Mouse (Mus musculus) 3134 (cell line): ENCODE results near the gene Tns3.

Experiments used
- DNase-seq: peaks from one replicate; pipeline ENCODE4 v3.0.0-alpha.2; 2011; ENCODE audit warnings: low spot score; ENCODE audit not compliant: insufficient read length; ENCODE audit errors: extremely low read depth

Gene Tns3

DNA sequence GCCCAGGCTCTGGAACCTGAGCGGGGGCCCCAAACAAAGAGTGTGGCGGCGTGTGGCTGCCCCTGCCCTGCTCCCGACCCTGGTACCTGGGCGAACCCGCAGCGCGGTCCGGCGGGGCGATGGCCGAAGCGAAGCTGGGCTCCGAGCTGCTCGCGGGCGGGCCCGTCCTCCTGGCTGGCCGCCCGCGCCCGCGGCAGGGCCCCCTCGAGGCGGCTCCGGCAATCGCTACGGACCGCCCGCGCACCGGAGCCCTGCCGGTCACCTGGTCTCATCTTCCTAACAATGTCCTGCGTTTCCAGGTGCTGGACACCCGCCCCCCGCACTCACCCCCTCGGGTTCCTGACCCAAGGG, at the start of gene Tns3:
Tns3 (minus strand) TSS at position 143 of the 351 bp plus-strand sequence.
- peak; percentile 78 for DNase-seq

DNA sequence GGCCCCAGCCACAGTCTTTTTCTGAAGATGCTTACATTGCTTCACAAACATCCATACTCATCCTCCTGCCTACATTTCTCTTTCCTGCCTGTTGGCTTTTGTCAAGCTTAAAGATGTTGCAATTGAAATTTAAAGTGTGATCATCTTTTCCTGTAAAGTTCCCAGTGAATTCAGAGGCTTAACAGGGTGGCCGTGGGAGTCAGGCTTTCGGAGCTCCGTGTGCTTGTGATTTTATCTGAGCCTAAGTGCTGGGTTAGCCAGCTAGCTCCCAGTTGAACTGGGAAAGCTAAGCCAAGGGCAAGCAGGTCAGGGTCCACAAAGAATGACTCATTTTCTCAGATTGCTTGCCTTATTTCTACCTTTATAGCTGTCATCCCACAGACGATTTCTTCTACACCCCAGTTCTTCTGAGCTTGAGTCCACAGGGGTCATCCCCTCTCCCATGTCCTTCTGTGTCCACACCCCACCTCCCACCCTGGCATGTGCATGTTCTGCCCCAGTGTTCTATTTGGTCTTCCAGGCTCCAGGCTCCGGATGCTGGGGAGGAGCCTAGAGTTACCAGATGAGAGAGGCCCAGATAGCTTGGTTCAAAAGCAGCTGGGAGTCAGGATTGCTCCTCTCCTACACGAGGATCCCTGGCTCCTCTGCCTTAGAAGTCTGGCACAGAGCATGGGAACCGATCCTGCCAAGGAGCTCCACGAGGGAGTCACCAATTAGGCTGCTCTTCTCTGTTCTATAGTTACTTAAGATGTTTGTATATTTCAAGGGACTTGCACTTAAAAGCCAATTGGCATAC, 42.1 kb upstream of the Tns3 start:
- DNase-seq = no peak

DNA sequence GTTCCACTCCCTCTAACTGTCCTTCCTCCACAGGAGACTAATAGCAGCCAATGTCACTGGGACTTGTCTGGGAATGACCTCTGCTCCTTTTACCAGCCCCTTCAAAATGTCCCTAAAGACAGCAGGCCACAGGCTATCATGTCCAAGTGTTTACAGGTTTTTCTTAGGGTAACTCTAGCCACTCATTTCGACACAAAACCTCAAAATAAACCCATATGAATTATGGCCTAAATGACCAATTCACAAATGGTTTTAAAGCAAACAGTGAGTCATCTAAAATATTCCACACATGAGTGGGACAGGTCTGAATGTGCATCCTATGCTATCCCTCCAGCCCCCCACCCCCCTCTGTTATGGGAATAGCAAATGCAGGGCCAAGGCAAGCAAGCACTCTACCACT, 40.8 kb upstream of the Tns3 start:
- peak; percentile 54 for DNase-seq

DNA sequence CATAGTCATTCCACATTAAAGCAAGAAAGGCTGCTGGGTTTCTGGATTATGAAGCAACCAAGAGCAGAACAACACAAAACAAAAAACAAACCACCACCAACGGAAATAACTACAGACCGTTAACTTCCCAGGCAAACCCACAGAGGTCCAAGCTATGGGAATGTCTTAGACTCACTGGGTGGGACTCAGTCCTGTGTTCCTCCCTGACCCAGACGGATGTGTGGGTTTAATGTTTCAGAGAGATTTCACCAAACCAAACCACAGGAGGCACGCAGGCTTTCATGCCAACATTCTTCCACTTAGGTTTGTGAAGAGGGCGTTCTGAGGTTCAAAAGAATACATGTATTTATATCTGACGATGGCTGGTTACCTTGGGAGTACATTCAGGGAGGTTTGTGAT, 39.5 kb upstream of the Tns3 start:
- DNase-seq = peak; percentile 67

DNA sequence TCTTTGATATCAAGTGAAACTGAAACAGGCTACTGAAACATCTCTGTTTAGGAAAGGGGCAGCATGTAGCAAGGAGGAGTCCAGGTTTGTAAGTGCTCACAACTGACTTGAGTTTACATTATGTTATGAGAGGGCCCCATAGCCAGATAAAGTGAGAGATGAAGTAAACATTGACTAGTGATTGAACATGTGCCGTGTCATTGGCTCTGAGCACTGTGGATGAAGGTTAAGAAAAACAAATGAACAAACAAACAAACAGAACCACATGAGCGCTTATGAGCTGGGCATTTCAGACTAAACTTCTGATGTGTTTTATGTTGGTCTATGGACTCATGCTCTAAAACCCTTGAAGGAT, 38.2 kb upstream of the Tns3 start:
- no peak for DNase-seq

DNA sequence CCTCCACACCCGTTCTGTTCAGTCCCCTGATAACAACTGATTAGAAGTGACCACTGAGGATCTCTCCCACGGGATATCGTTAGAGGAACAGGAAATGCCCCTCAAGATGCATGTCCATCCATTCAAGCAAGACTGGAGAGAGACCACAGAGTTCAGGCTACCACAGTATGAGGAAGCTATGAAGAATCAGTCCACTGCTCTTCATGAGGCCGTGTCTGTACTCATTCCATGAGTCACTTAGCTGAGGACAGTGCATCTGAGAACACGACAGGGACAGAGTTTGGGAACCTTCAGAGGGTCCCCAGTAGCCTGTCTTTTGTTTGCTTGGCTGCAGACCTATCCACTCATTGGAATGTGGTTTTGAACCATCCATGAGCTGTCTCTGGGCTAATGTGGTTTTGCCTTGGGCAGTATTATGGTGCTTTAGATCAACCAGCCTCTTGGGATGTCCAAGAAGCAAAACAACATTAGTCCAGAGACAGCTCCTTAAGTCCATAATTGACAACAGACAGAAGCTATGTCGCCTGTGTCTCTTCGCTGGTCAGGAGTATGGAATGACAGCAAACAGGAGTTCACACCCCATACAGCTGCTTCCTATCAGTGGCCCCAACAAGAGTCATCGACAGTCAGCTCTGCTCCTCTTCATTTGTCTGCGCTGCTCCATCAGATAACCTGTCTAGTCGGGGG, 37.7 kb upstream of the Tns3 start:
- DNase-seq = no peak

DNA sequence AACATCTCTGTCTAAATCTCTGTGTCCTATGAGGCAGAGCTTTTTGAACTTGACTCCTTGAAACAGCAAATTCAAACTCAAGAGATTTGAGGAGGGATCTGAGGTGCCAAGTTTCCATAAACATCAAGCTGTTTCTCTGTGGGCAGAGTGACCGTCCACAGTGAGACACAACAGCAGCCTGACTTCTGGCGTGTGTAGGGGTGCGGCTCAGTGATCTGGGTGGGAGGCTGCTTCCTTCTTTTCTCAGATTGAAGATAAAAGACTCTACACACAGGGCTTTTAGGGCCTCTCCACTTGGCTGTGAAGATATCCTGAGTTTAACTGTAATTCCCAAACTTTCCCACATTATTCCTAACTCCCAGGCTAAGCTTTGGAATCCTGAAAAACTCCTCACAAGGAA, 37.1 kb upstream of the Tns3 start:
- DNase-seq = no peak

DNA sequence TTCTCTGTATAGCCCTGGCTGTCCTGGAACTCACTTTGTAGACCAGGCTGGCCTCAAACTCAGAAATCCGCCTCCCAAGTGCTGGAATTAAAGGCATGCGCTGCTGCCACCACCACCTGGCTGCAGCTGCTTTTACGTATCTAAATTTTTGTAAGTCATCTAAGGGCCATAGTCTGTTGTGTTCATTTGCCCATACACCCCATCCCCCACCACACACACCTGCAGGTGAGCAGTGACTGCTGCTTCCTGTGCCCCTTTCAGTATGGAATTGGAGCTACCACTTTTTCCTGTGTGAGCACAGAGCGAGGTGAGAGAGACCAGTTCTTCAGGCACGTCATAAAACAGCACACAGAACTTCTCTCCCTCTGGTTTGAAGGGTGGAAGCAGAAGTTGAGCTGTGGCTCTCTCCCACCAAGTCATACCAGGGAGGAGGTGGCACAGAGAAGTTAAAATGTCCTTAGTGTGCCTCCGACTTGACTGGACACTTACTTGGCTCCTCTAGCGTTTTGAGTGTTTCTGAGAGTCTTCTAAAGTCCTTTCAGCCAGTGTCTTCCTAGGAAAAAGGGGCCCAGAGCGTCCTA, 36.4 kb upstream of the Tns3 start:
- no peak for DNase-seq

DNA sequence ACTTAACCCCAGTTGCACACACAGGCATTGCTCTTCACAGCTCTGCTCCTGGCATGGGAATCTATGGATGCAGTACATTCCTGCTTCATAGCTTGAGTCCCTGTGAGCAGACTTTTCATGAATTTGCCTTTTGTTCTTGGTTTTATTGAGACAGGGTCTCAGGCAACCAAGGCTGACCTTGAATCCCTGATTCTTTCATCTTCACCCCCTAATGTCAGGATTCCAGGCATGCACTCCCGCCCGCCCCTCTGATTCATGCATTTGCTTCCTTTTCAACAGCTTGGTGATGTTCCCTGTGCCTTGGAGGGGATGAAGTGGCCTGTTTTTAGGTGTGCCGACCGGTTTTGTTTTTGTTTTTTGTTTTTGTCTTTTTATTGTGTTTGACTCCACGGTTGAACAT, 35.4 kb upstream of the Tns3 start:
- DNase-seq = no peak

DNA sequence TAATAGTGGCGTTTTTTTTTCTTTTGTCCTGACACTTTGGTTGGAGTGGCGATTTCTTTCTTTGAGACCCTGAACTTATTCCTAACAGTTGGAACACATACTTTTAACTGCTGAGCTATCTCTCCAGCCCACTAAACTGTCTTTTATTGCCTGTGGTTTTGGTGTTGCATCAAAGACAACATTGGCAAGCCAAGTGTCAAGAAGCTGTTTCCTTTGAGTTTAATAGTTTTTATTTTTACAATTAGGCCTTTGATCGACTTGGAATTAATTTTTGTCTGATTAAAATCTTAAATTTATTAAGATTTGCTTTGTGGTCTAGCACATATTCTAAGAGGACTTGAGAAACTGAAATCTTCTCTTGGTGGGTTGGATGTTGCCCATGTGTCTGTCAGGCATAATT, 33.3 kb upstream of the Tns3 start:
- DNase-seq = no peak

DNA sequence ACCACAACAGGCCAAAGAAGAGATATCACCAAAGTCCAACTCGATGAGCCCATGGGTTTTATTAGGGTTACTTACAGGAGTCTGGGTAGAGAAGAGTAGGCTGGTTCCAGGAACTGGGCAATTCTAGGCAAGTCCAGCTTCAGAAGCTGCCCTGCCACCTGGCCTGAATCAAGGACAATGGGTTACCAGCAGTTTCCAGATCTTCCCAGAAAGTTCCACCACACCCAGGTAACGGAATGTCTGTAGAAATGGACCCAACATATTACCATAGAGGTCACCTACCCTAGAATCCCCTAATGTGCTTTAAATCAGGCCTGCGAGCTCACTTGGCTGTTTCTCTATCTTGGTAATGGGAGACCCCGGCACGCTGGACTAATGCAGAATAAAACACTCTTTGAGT, 29.8 kb upstream of the Tns3 start:
- DNase-seq = no peak

DNA sequence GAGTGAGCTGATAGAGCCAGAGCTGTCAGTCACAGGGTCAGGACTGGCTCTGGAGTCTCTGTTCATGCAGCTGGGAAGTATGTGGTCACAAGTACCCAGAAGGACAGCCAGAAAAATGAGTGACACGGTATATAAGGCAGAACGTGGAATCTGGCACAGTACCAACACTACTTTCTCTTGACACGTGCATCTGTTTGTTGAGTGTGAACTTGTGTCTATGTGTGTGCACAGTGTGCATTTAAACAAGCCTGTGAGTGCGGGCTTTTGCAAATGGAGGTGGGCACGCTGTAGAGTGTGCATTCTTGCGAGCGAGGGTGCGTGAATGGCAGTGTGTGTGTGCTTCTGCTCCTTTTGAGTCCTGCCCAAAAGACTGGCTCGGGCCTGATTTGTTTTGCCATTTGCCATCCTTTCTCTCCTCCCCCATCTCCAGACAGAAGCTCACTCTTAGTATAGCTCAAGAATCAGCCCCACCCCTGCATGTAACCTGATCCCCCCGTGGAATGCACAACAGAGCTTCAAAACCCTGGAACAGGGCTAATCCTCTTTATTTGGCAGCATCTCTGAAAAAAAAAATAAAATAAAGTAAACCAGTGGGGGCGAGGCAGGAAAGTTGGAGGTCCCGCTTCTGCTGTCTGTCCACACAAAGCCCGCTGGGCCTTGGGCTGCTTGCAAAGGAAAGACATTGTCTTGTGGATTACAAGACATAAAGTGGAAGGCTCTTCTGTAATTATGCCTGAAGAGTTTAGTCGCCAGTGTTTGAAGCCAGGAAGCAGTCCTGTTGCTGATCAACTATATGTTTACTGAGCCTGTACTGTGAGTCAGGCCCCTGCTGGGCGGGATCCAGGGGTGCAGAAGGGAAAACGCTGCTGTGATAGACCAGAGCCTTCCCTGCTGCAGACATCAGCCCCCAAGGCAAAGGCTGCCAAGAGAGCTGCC, 28.5 kb upstream of the Tns3 start:
- peak; percentile 74 for DNase-seq

DNA sequence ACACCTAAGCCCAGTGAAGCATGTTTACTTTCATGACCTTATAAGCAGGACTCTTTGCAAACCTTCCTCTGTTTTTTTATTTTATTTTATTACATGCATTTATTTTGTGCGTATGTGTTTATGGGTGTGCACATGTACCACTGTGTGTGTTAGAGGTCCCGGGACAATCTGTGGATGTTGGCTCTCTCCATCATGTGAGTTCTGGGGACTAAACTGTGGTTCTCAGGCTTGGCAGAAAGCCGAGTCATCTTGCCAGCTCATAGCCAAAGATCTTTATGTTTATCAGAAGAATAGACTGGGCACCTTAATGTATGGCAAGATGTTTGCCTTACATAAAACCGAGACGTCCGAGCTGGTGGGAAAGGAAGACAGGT, 27.8 kb upstream of the Tns3 start:
- no peak for DNase-seq

DNA sequence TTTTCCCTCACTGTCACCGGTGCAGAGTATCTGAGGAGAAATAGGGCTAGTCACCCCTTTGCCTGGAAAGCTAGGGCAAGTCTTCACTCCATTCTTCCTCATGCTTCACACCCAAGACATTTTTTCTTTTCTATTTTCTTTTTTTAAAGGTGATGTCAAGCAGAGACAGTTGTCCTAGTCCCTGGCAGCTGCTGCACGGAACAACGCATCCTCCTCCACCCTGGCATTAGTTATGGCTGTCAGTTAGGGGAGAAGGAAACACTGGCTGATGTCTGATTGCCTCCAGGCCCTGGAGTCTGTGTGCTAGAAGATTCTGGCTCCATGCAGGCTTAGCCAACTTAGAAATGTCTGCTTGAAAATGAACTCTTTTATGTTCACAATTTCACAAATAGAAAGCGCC, 27.3 kb upstream of the Tns3 start:
- no peak for DNase-seq

DNA sequence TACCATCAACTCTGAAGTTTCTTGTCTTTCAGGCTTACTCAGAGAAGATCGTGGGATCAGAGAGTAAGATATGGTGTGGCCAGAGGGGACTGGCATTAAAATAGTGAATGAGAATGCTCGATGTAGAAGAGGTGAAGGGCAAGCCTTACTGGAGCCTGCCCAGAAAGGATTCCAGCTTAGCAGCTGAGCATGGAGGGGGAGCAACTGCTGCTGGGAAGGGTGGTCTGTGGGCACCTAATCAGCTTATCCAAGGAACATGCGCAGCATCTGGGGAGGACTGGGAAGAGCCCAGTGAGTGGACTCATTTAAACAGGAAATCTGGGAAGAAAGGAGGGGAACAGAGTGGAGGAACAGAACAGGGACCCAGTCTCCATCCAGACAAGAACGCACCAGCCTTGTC, 26.3 kb upstream of the Tns3 start:
- no peak for DNase-seq

DNA sequence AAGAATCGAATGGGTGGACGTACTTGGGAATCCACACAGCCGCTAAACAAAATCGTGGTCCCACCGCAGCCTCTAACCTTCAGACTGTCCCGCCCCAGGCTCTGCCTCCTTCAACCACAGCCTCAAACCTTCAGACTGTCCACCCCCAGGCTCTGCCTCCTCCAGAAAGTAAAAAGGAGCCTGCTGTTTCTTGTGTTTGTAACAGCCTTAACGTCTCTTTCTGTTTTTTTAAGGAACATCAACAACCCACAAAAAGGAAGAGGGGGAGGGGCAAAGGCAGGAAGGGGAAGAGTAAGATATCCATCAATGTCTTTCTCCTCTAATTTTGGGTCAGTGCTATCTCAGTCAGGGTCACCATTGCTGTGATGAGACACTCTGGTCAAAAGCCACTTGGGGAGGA, 25.2 kb upstream of the Tns3 start:
- DNase-seq = no peak

DNA sequence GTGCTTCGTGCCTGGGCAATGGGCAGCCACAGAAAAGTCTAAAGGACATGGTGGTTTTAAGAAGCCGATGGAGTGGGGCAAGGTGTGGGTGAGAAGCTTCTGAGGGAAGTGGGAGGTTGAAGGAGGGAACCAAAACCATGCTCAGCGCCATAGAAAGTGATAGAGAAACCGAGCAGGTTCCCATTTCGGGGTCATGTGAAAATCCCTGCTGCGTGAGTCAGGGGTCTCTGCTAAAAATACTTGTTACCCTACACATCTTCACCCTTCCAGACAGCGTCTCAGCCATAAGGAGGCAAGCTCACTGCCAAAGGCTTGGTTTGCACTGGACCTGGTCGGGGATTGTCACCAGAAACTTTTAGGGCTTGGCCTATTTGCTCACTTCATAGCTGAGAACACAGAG, 24.6 kb upstream of the Tns3 start:
- no peak for DNase-seq

DNA sequence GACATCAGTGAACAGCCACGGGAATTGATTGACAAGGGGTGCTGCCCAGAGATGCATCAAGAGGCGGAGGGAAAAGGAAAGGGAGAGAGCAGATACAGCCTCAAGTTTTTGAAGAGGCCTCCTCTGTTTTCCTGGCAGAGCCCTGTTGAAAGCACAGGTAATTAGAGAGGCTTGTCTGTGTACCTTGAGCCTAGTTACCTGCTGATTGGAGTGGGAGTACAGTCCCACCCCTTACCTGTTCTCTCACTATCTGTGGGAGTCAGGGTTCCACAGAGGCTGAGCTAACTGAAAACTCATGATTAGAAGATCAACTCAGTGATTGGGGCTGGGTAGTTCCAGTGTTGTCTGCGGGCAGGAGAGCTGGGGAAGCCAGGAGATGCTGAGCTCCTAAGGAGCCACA, 22.2 kb upstream of the Tns3 start:
- no peak for DNase-seq

DNA sequence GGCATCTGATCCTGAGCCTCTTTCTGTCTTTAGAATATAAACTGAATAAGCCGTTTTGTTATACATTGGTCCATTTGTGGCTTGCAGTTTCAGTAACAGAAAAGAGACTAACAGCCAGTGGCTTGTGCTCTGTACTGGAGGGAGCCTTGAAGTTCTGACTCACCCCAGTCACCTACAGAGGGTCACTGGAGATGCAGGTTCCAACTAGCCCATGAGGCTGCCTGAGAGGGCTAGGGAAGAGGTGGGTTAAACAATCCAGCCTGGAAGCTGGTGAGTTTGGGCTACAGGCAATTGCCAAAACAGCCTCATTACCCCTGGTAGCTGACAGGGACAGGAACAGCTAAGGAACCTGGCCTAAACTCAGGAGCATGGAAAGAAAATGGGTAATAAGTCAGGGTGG, 21.7 kb upstream of the Tns3 start:
- DNase-seq = no peak

DNA sequence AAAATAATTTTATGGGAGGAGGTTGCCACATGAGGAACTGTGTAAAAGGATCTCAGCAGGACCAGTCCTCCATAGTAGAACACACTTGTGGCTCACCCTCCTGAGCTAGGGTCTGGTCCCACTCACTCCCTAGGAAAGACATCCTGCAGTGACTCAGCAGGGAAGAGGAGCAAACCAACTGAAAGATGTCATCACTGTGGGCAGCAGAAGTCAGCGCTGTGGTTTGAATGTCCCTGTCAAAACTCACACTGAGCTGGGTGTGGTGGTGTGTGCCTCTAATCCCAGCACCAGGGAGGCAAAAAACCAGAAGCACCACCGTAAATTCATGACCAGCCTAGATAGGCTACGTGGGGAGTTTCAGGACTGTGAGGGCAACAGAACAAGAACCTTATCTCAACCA, 20.9 kb upstream of the Tns3 start:
- DNase-seq = no peak

DNA sequence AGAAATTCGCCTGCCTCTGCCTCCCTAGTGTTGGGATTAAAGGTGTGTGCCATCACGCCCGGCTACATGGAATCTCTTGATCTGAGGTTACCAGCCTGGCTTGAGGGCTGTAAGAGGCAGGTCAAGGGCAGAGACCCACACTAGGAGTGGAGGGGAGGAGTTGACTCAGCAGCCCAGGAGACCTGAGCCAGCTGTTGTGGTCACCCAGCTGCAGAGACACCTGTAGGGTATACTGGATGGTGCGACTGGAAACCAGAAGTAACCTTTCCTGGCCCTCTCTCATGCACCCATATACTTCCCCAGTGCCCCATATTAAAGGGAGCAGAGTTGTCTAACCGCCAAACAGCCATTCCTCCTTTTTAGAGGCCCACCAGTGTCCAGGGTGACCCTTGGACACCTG, 19.9 kb upstream of the Tns3 start:
- no peak for DNase-seq
